Mouse (Mus musculus) liver, embryonic 14.5 days (tissue): ENCODE results near the gene Olfm2. TPM values are rescaled to one million over a fixed set of nuclear protein-coding genes. Genes with fewer than 3 reads are reported as not detected.
A peak's percentile ranks its signal among the peaks of the same experiment; 100 is the strongest.

ENCODE experiments used
- ATAC-seq: fragments of 200-750 bp; cut with Nextera tagmentation; 2 replicates; pipeline ENCODE4 v1.8.0; 2017; ENCODE audit warnings: moderate number of reproducible peaks, mild to moderate bottlenecking, moderate library complexity; ENCODE audit not compliant: insufficient read depth
- DNase-seq, 3 experiments: peaks; one replicate each; pipeline ENCODE4 v3.0.0-alpha.2; 2012 to 2013; ENCODE audit warnings: low read depth in 3 of 3, low spot score in 3 of 3
- H3K27ac ChIP-seq: fragments of 300-500 bp; sonication (generic); 2 replicates; pipeline ENCODE4 v1.5.1; 2014; ENCODE audit warnings: moderate library complexity, mild to moderate bottlenecking, control low read depth, inconsistent platforms
- H3K27me3 ChIP-seq: fragments of 300-500 bp; sonication (generic); 2 replicates; pipeline ENCODE4 v1.6.1; 2014; ENCODE audit warnings: mild to moderate bottlenecking, low read length, moderate library complexity; ENCODE audit not compliant: control insufficient read depth, insufficient read depth
- H3K36me3 ChIP-seq: fragments of 300-500 bp; sonication (generic); replicated peaks from 2 replicates; pipeline ENCODE4 v1.6.1; 2014; ENCODE audit warnings: low read depth; ENCODE audit not compliant: control insufficient read depth, insufficient read depth
- H3K4me1 ChIP-seq, 2 experiments: fragments of 200-500 bp in 1 of 2; fragments of 300-500 bp in 1 of 2; sonication (generic) in 1 of 2; replicated peaks; 2 replicates each; pipeline ENCODE4 v1.6.1; 2012 to 2014; ENCODE audit warnings: antibody characterized with exemption in 1 of 2, inconsistent platforms in 1 of 2, low read length in 1 of 2; ENCODE audit not compliant: control insufficient read depth in 2 of 2, insufficient read depth in 2 of 2
- H3K4me2 ChIP-seq: fragments of 300-500 bp; sonication (generic); 2 replicates; pipeline ENCODE4 v1.6.1; 2014; ENCODE audit warnings: low read depth, mild to moderate bottlenecking, control low read depth, moderate library complexity
- H3K4me3 ChIP-seq, 2 experiments: fragments of 200-500 bp in 1 of 2; fragments of 300-500 bp in 1 of 2; sonication (generic) in 1 of 2; 2 replicates each; pipeline ENCODE4 v1.5.1; 2012 to 2014; ENCODE audit warnings: low read depth in 2 of 2, low read length in 2 of 2, mild to moderate bottlenecking in 2 of 2, control low read depth in 1 of 2, inconsistent platforms in 1 of 2, moderate library complexity in 1 of 2; ENCODE audit not compliant: insufficient read depth in 1 of 2
- H3K9ac ChIP-seq: fragments of 300-500 bp; sonication (generic); replicated peaks from 2 replicates; pipeline ENCODE4 v1.6.1; 2014; ENCODE audit warnings: mild to moderate bottlenecking, control low read depth, moderate library complexity
- H3K9me3 ChIP-seq: fragments of 300-500 bp; sonication (generic); 2 replicates; pipeline ENCODE4 v1.6.1; 2016; ENCODE audit warnings: low read length, mixed read lengths; ENCODE audit not compliant: control insufficient read depth
- CTCF ChIP-seq: IDR thresholded peaks from 2 replicates; pipeline ENCODE4 v1.5.1; 2016; ENCODE audit warnings: antibody characterized with exemption, low read depth, control low read depth
- EP300 ChIP-seq: IDR thresholded peaks from 2 replicates; pipeline ENCODE4 v1.6.1; 2016; ENCODE audit warnings: antibody characterized with exemption, low read depth
- WGBS: fragments of 180-500 bp; shearing (Covaris S2); extraction: QIAGEN DNeasy Blood & Tissue Kit; methylation state at CpG from one replicate; pipeline ENCODE4 v1.1.7; 2014; ENCODE audit not compliant: insufficient replicate concordance; 5-methylcytosine and 5-hydroxymethylcytosine counted together
- polyA plus RNA-seq, 2 experiments: library from polyadenylated mRNA; depleted of rRNA in 1 of 2; stranded (reverse) in 1 of 2; unstranded in 1 of 2; fragments of >200 nt; fragmentation: Nextera tagmentation in 1 of 2; extraction: Ambion mirVana in 1 of 2; gene quantifications; 2 replicates each; pipeline versions ENCODE4 v1.2.1 to v1.2.3; 2012 to 2014

Gene Olfm2
- polyA plus RNA-seq, 2 experiments = 0.06 to 0.10 TPM

- H3K4me3 ChIP-seq = peak overlapping the region in 1 of 2 experiments; percentile 40; a peak in 2 of 4 replicates
- H3K9ac ChIP-seq = no peak overlapping the region
- peak; percentile 26; the same call in 1 of the 2 replicates for ATAC-seq
- no peak overlapping the region for H3K27ac ChIP-seq
- TF ChIP-seq EP300 = no peak
- no peak for TF ChIP-seq CTCF
- no peaks in the 10 kb centered on the region for H3K4me1 ChIP-seq
- no peak for DNase-seq
- peak overlapping the region; percentile 61 for H3K4me2 ChIP-seq
- H3K27me3 ChIP-seq = peaks cover 52% of the 10 kb centered on the region
- under 1% methylated on average over 46 of the region's 46 CpGs for WGBS
- no peaks in the 10 kb centered on the region for H3K36me3 ChIP-seq
- no peaks in the 10 kb centered on the region for H3K9me3 ChIP-seq
Measured at GRCm38 (mm10) chr9:20727601-20728113, 18.5 kb downstream of the Olfm2 start.

GRCm38 (mm10) chr9:20726859-20727600, 19.1 kb downstream of the Olfm2 start:
- H3K9ac ChIP-seq = no peak overlapping the region

GRCm38 (mm10) chr9:20726134-20726858, 19.9 kb downstream of the Olfm2 start:
- ATAC-seq (no peak), DNase-seq (no peak)
- Histone ChIP-seq H3K4me3 (peak overlapping the region in 1 of 2 experiments; percentile 40; a peak in 2 of 4 replicates), H3K9ac (no peak overlapping the region), H3K27me3 (peaks cover 52% of the 10 kb centered on the region), H3K4me2 (peak overlapping the region; percentile 61), H3K36me3 (no peaks in the 10 kb centered on the region), H3K4me1 (peaks cover 0 to 6% of the 10 kb centered on the region in 2 experiments; a peak in 1 of 4 replicates), H3K9me3 (no peaks in the 10 kb centered on the region), H3K27ac (no peak overlapping the region)
- 3% methylated on average over 42 of the region's 42 CpGs for WGBS
- TF ChIP-seq CTCF = no peak
- no peak for TF ChIP-seq EP300

More at GRCm38 (mm10) chr9:20726859-20727600, 19.1 kb downstream of the Olfm2 start:
- Histone ChIP-seq H3K36me3 (no peaks in the 10 kb centered on the region), H3K4me2 (peak overlapping the region; percentile 61), H3K9me3 (no peaks in the 10 kb centered on the region), H3K27ac (no peak overlapping the region), H3K4me1 (peaks cover 0 to 1% of the 10 kb centered on the region in 2 experiments; a peak in 1 of 4 replicates), H3K27me3 (peaks cover 52% of the 10 kb centered on the region), H3K4me3 (peak overlapping the region; percentile 14 to 40)
- ATAC-seq (no peak), DNase-seq (no peak)
- under 1% methylated on average over 54 of the region's 54 CpGs for WGBS
- no peak for TF ChIP-seq EP300
- no peak for TF ChIP-seq CTCF

GRCm38 (mm10) chr9:20721582-20721981, 24.6 kb downstream of the Olfm2 start:
- TF ChIP-seq EP300 (no peak), CTCF (no peak)
- Histone ChIP-seq H3K4me1 (peaks cover 0 to 7% of the 10 kb centered on the region in 2 experiments; a peak in 1 of 4 replicates), H3K27me3 (peaks cover 20% of the 10 kb centered on the region), H3K27ac (no peak overlapping the region), H3K4me2 (no peak overlapping the region), H3K9me3 (no peaks in the 10 kb centered on the region), H3K4me3 (no peak overlapping the region), H3K9ac (no peak overlapping the region), H3K36me3 (no peaks in the 10 kb centered on the region)
- no peak for DNase-seq
- ATAC-seq = no peak
- 25% methylated on average over 2 of the region's 2 CpGs for WGBS

- no peak overlapping the region for H3K9ac ChIP-seq
- no peaks in the 10 kb centered on the region for H3K27me3 ChIP-seq
- H3K27ac ChIP-seq = no peak overlapping the region
- no peaks in the 10 kb centered on the region for H3K9me3 ChIP-seq
- H3K4me1 ChIP-seq = no peaks in the 10 kb centered on the region
- TF ChIP-seq CTCF (peak; percentile 72), EP300 (no peak)
- no peak overlapping the region for H3K4me2 ChIP-seq
- DNase-seq = no peak
- no peaks in the 10 kb centered on the region for H3K36me3 ChIP-seq
- H3K4me3 ChIP-seq = no peak overlapping the region
- ATAC-seq = no peak
- WGBS = 58% methylated on average over 7 of the region's 7 CpGs
Measured at GRCm38 (mm10) chr9:20715332-20715731, 30.8 kb downstream of the Olfm2 start.
